Mouse (Mus musculus): Measurements from ENCODE around the gene Dync1i1. TPM values are rescaled to one million over a fixed set of nuclear protein-coding genes. Genes with fewer than 3 reads are reported as not detected.

Dync1i1 gene
- polyA plus RNA-seq, 1 experiment: 202 TPM

GRCm38 (mm10) chr6:5832838-5833237 lies 107.4 kb downstream of the Dync1i1 start:
- H3K27ac ChIP-seq (ENCODE audit: insufficient read depth, low read length): no peak overlapping the region
- TF ChIP-seq POLR2A (IDR thresholded peaks at IDR 0.05; ENCODE audit: borderline replicate concordance, insufficient read depth, low read length) (no peak), CTCF (IDR thresholded peaks at IDR 0.05; ENCODE audit: borderline replicate concordance, insufficient read depth, low read depth, low read length) (no peak)
- no peak overlapping the region for H3K4me3 ChIP-seq (replicated peaks; ENCODE audit: insufficient read depth, low read depth, low read length)
- peak in 1 of 2 experiments; percentile 45 for DNase-seq
- WGBS: 57% methylated on average over 2 of the region's 2 CpGs
- no peaks in the 10 kb centered on the region for H3K27me3 ChIP-seq (ENCODE audit: control insufficient read depth, insufficient read depth, low read length)
- H3K4me1 ChIP-seq (ENCODE audit: control insufficient read depth, insufficient read depth, low read length): no peaks in the 10 kb centered on the region

- no peak for TF ChIP-seq POLR2A (IDR thresholded peaks at IDR 0.05; ENCODE audit: borderline replicate concordance, insufficient read depth, low read length)
- 93% methylated on average over 5 of the region's 5 CpGs for WGBS
- H3K27ac ChIP-seq (ENCODE audit: insufficient read depth, low read length): no peak overlapping the region
- no peak overlapping the region for H3K4me3 ChIP-seq (replicated peaks; ENCODE audit: insufficient read depth, low read depth, low read length)
- no peak for DNase-seq
- H3K4me1 ChIP-seq (ENCODE audit: control insufficient read depth, insufficient read depth, low read length): no peaks in the 10 kb centered on the region
- no peaks in the 10 kb centered on the region for H3K27me3 ChIP-seq (ENCODE audit: control insufficient read depth, insufficient read depth, low read length)
Measured at GRCm38 (mm10) chr6:5842466-5842865, 117.0 kb downstream of the Dync1i1 start.

GRCm38 (mm10) chr6:5846154-5846553 lies 120.7 kb downstream of the Dync1i1 start:
- WGBS: 97% methylated on average over 5 of the region's 5 CpGs
- no peak for TF ChIP-seq CTCF (IDR thresholded peaks at IDR 0.05; ENCODE audit: borderline replicate concordance, insufficient read depth, low read depth, low read length)
- no peak for TF ChIP-seq POLR2A (IDR thresholded peaks at IDR 0.05; ENCODE audit: borderline replicate concordance, insufficient read depth, low read length)

GRCm38 (mm10) chr6:5854048-5854836 lies 128.8 kb downstream of the Dync1i1 start:
- Histone ChIP-seq H3K27me3 (ENCODE audit: control insufficient read depth, insufficient read depth, low read length) (no peaks in the 10 kb centered on the region), H3K4me3 (replicated peaks; ENCODE audit: insufficient read depth, low read depth, low read length) (no peak overlapping the region), H3K4me1 (ENCODE audit: control insufficient read depth, insufficient read depth, low read length) (peaks cover 3% of the 10 kb centered on the region), H3K27ac (ENCODE audit: insufficient read depth, low read length) (no peak overlapping the region)
- 60% methylated on average over 12 of the region's 12 CpGs for WGBS
- TF ChIP-seq CTCF (IDR thresholded peaks at IDR 0.05; ENCODE audit: borderline replicate concordance, insufficient read depth, low read depth, low read length) (no peak), POLR2A (IDR thresholded peaks at IDR 0.05; ENCODE audit: borderline replicate concordance, insufficient read depth, low read length) (no peak)
- peak in 1 of 2 experiments; percentile 38 for DNase-seq

More at GRCm38 (mm10) chr6:5846154-5846553, 120.7 kb downstream of the Dync1i1 start:
- Histone ChIP-seq H3K4me1 (ENCODE audit: control insufficient read depth, insufficient read depth, low read length) (no peaks in the 10 kb centered on the region), H3K27ac (ENCODE audit: insufficient read depth, low read length) (no peak overlapping the region), H3K4me3 (replicated peaks; ENCODE audit: insufficient read depth, low read depth, low read length) (no peak overlapping the region), H3K27me3 (ENCODE audit: control insufficient read depth, insufficient read depth, low read length) (no peaks in the 10 kb centered on the region)
- no peak for DNase-seq

- DNase-seq: peak in 1 of 2 experiments; percentile 42
- H3K27me3 ChIP-seq (ENCODE audit: control insufficient read depth, insufficient read depth, low read length): no peaks in the 10 kb centered on the region
- H3K4me3 ChIP-seq (replicated peaks; ENCODE audit: insufficient read depth, low read depth, low read length): no peak overlapping the region
- no peak overlapping the region for H3K27ac ChIP-seq (ENCODE audit: insufficient read depth, low read length)
- 17% methylated on average over 6 of the region's 6 CpGs for WGBS
- peaks cover 3% of the 10 kb centered on the region for H3K4me1 ChIP-seq (ENCODE audit: control insufficient read depth, insufficient read depth, low read length)
- TF ChIP-seq POLR2A (IDR thresholded peaks at IDR 0.05; ENCODE audit: borderline replicate concordance, insufficient read depth, low read length) (no peak), CTCF (IDR thresholded peaks at IDR 0.05; ENCODE audit: borderline replicate concordance, insufficient read depth, low read depth, low read length) (no peak)
Measured at GRCm38 (mm10) chr6:5855526-5855925, 130.1 kb downstream of the Dync1i1 start.

DNA sequence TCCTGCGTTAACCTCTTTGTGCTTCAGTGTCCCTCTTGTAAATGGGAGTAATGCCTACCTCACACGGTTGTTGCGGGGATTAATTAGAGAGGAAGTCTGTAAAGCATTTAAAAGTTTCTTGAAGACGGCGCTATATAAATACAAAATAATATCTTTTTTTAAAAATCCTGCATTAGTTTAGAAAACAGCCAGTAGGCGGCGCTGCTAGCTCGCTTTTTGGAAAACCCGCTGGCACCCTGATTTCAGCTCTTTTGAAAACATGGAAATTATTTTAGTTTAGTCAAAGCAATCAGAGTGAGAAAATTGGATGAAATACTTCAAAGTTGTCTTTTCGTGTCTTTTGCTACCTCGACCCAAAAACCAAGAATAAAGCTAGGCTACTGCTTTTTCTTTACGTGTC lies 132.9 kb downstream of the Dync1i1 start:
- H3K4me3 ChIP-seq (replicated peaks; ENCODE audit: insufficient read depth, low read depth, low read length): no peak overlapping the region
- WGBS: 15% methylated on average over 12 of the region's 12 CpGs
- H3K27ac ChIP-seq (ENCODE audit: insufficient read depth, low read length): no peak overlapping the region
- TF ChIP-seq CTCF (IDR thresholded peaks at IDR 0.05; ENCODE audit: borderline replicate concordance, insufficient read depth, low read depth, low read length) (peak; percentile 57; the same call in 1 of the 2 replicates), POLR2A (IDR thresholded peaks at IDR 0.05; ENCODE audit: borderline replicate concordance, insufficient read depth, low read length) (no peak)
- H3K4me1 ChIP-seq (ENCODE audit: control insufficient read depth, insufficient read depth, low read length): peaks cover 3% of the 10 kb centered on the region
- peak; percentile 24 to 35 for DNase-seq
- no peaks in the 10 kb centered on the region for H3K27me3 ChIP-seq (ENCODE audit: control insufficient read depth, insufficient read depth, low read length)

GRCm38 (mm10) chr6:5858901-5859598 lies 133.6 kb downstream of the Dync1i1 start:
- 47% methylated on average over 20 of the region's 20 CpGs for WGBS
- DNase-seq: no peak
- H3K27me3 ChIP-seq (ENCODE audit: control insufficient read depth, insufficient read depth, low read length): no peaks in the 10 kb centered on the region
- peaks cover 3% of the 10 kb centered on the region for H3K4me1 ChIP-seq (ENCODE audit: control insufficient read depth, insufficient read depth, low read length)
- TF ChIP-seq CTCF (IDR thresholded peaks at IDR 0.05; ENCODE audit: borderline replicate concordance, insufficient read depth, low read depth, low read length): no peak
- no peak for TF ChIP-seq POLR2A (IDR thresholded peaks at IDR 0.05; ENCODE audit: borderline replicate concordance, insufficient read depth, low read length)
- H3K4me3 ChIP-seq (replicated peaks; ENCODE audit: insufficient read depth, low read depth, low read length): no peak overlapping the region
- H3K27ac ChIP-seq (ENCODE audit: insufficient read depth, low read length): no peak overlapping the region

GRCm38 (mm10) chr6:5859630-5860029 lies 134.2 kb downstream of the Dync1i1 start:
- Histone ChIP-seq H3K4me3 (replicated peaks; ENCODE audit: insufficient read depth, low read depth, low read length) (no peak overlapping the region), H3K27me3 (ENCODE audit: control insufficient read depth, insufficient read depth, low read length) (no peaks in the 10 kb centered on the region), H3K4me1 (ENCODE audit: control insufficient read depth, insufficient read depth, low read length) (peaks cover 3% of the 10 kb centered on the region), H3K27ac (ENCODE audit: insufficient read depth, low read length) (no peak overlapping the region)
- no peak for TF ChIP-seq CTCF (IDR thresholded peaks at IDR 0.05; ENCODE audit: borderline replicate concordance, insufficient read depth, low read depth, low read length)
- no peak for TF ChIP-seq POLR2A (IDR thresholded peaks at IDR 0.05; ENCODE audit: borderline replicate concordance, insufficient read depth, low read length)
- DNase-seq: no peak
- WGBS: 72% methylated on average over 8 of the region's 8 CpGs

All from cerebellum, adult 2 months (tissue).